Mouse (Mus musculus): ENCODE measurements around the gene Rora. TPM values are rescaled to one million over a fixed set of nuclear protein-coding genes. Genes with fewer than 3 reads are reported as not detected.
A peak's percentile ranks its signal among the peaks of the same experiment; 100 is the strongest.

Gene Rora
- total RNA-seq, 2 experiments from 2014 or later: 0.17 TPM; not detected in 1

- no peak for ATAC-seq (replicated peaks; ENCODE audit: low FRiP score, poor library complexity, severe bottlenecking)
These were observed 686.8 kb downstream of the Rora start for GRCm38 (mm10) chr9:69340421-69340820.

DNA sequence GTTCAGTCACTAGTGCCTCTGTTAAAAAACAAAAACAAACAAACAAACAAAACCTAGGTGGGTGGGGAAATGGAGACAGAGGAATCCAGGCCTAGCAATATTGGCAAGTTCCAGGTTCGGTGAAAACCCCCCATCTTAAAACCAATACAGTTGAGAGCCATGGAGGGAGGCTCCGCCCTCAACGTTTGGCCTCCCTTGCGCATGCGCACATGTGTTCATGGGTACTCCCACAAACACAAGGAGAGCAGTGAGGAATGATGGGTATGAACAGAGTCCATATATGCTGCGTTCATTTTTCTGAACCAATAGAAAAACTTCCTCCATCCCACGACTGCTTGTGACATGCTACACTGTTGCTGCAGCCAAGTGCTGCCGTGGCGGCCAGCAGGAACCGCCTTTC, 690.3 kb downstream of the Rora start:
- no peak for ATAC-seq (replicated peaks; ENCODE audit: low FRiP score, poor library complexity, severe bottlenecking)

GRCm38 (mm10) chr9:69345550-69345949, 692.0 kb downstream of the Rora start:
- ATAC-seq (replicated peaks; ENCODE audit: low FRiP score, poor library complexity, severe bottlenecking): no peak

GRCm38 (mm10) chr9:69347796-69348195, 694.2 kb downstream of the Rora start:
- ATAC-seq (replicated peaks; ENCODE audit: low FRiP score, poor library complexity, severe bottlenecking): no peak

DNA sequence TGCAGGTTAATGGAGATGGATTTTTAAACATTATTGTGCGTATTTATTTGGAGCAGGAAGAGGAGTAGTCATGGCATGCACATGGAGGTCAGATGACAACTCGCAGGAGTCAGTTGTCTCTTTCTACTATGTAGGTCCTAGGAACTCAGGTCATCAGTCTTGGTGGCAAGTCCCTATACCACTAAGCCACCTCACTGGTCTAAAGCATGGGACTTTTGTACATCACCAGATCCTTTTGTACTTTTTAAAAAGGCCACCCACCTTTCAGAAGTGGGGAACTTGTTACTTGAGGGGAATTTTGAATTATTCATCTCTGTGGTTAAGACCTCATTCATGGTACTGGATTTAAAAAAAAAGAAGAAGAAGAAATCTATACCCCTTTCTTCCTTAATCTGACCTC, 696.0 kb downstream of the Rora start:
- ATAC-seq (replicated peaks; ENCODE audit: low FRiP score, poor library complexity, severe bottlenecking): no peak

DNA sequence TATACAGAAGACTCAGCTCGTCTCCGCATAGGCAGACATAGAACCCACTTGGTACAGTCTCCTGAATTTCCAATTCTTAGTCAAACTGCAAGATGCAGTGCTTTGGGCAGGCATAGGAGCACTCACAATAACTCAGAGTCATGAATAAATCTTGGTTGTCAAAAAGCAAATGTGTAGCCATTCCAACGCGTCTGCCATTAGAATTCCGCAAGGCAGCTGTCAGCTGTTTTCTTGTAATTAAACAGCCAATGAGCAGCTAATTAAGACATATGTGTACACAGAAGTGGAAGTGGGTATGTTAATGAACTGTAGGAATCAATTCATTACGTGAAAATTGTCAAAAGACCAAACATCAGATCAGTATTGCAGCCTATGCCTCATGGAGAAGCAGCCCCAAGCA, 700.6 kb downstream of the Rora start:
- no peak for ATAC-seq (replicated peaks; ENCODE audit: low FRiP score, poor library complexity, severe bottlenecking)

DNA sequence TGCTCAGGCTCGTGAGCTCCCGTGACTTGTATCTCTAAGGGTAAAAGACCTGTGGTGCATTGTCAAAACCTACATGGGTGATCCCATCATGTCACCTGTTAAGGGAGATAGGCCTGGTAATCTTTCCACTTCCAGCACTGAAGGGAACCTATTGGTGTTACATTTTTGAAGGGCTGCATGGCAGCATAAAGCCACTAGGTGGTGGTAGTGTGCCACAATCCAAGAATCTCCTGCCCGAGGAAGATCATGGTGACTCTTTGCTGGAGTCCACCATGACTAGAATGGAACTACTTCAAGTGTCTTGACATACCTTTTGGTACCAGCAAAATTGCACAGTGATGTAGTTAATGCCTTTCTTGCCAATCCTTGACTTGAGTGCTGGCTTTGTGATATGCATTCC, 704.2 kb downstream of the Rora start:
- ATAC-seq (replicated peaks; ENCODE audit: low FRiP score, poor library complexity, severe bottlenecking): peak; percentile 84

- ATAC-seq (replicated peaks; ENCODE audit: low FRiP score, poor library complexity, severe bottlenecking): no peak
These were observed 705.2 kb downstream of the Rora start for GRCm38 (mm10) chr9:69358797-69359196.

GRCm38 (mm10) chr9:69361951-69362445, 708.4 kb downstream of the Rora start:
- ATAC-seq (replicated peaks; ENCODE audit: low FRiP score, poor library complexity, severe bottlenecking): no peak

DNA sequence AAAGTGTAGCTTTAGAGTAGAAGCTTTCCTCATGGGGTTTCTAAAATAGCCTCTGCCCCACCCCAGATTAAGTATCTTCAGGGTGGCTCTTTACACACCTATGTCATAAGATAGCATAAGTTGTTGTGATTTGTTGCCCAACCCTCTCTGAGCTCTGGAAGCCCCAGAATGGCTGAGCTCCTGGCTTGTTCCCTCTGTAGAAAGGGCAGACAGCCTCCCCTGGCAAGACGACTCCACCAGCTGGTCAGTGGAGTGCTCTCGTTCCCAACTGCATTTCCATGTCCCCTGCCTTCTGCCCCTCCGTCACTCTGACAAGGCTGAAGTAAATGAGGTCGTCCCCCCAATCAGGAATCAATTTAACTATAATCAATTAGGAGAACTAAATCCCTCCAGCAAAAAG, 709.2 kb downstream of the Rora start:
- no peak for ATAC-seq (replicated peaks; ENCODE audit: low FRiP score, poor library complexity, severe bottlenecking)

DNA sequence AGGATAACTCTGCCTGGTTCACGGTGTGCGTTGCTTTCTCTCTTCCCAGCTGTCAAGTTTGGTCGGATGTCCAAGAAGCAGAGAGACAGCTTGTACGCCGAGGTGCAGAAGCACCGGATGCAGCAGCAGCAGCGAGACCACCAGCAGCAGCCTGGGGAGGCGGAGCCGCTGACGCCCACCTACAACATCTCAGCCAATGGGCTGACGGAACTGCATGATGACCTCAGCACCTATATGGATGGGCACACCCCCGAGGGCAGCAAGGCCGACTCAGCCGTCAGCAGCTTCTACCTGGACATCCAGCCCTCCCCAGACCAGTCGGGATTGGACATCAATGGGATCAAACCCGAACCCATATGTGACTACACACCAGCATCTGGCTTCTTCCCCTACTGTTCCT, 710.5 kb downstream of the Rora start:
- no peak for ATAC-seq (replicated peaks; ENCODE audit: low FRiP score, poor library complexity, severe bottlenecking)

- ATAC-seq (replicated peaks; ENCODE audit: low FRiP score, poor library complexity, severe bottlenecking): no peak
These were observed 713.5 kb downstream of the Rora start for GRCm38 (mm10) chr9:69367055-69367454.

GRCm38 (mm10) chr9:69368071-69368470, 714.5 kb downstream of the Rora start:
- ATAC-seq (replicated peaks; ENCODE audit: low FRiP score, poor library complexity, severe bottlenecking): peak; percentile 84

DNA sequence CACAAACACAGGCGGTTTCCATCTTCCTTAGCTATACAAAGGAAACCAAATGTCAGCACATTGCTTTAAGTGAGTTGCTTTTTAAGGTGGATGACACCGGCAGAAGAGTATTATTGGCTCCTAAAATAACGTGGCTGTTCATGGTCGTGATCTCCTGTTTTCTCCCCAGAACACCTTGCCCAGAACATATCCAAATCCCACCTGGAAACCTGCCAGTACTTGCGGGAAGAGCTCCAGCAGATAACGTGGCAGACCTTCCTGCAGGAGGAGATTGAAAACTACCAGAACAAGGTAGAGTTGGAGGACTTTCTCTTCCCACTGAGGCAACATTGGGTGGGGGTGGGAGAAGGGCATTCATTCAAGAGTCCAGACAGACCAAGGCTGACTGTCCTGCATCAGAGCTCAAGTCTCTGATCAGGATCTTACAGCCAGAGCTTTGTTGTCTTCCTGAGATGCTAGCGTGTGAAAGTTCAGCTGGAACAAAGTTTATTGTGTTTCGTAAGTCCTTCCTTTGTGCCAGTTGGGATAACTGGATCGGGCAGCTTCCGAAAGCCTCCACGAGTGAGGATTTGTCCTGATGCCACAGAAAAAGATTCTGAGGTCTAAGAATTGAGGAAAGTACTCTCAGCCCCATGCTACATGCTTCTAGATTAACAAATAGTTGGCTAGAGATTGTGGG, 717.6 kb downstream of the Rora start:
- no peak for ATAC-seq (replicated peaks; ENCODE audit: low FRiP score, poor library complexity, severe bottlenecking)

DNA sequence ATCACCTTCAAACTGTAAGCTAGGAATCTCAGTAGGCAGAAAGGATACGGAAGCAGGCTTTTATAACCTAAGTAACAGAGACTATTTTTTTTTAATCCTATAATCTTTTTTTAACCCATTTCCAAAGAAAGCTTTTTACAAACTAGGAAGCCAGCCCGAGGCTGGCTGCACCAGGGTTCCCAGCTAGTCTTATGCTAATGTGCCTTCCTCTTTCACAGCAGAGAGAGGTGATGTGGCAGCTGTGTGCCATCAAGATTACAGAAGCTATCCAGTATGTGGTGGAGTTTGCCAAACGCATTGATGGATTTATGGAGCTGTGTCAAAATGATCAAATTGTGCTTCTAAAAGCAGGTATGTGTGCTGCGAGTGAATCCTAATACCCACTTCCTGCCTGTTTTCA, 719.3 kb downstream of the Rora start:
- no peak for ATAC-seq (replicated peaks; ENCODE audit: low FRiP score, poor library complexity, severe bottlenecking)

GRCm38 (mm10) chr9:69376982-69377653, 723.5 kb downstream of the Rora start:
- ATAC-seq (replicated peaks; ENCODE audit: low FRiP score, poor library complexity, severe bottlenecking): no peak

- ATAC-seq (replicated peaks; ENCODE audit: low FRiP score, poor library complexity, severe bottlenecking): no peak
These were observed 724.1 kb downstream of the Rora start for GRCm38 (mm10) chr9:69377654-69378045.

DNA sequence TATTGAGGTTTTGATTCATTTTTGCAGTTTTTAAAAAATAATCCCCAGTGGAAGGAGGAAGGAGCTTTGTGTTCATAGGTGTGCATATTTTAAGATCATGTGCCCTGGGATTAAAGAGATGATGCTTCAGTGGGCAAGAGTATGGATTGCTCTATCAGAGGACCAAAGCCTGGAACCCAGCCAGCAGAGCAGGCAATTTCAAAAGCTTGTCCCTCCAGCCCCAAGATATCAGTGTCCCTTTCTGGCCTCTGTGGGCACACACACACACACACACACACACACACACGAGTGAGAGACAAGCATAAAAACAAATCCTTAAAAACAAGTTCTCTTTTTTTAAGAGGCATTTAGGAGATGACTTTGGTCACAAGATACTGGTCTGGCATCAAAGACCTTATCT, 727.0 kb downstream of the Rora start:
- no peak for ATAC-seq (replicated peaks; ENCODE audit: low FRiP score, poor library complexity, severe bottlenecking)

GRCm38 (mm10) chr9:69381741-69382140, 728.2 kb downstream of the Rora start:
- ATAC-seq (replicated peaks; ENCODE audit: low FRiP score, poor library complexity, severe bottlenecking): no peak

DNA sequence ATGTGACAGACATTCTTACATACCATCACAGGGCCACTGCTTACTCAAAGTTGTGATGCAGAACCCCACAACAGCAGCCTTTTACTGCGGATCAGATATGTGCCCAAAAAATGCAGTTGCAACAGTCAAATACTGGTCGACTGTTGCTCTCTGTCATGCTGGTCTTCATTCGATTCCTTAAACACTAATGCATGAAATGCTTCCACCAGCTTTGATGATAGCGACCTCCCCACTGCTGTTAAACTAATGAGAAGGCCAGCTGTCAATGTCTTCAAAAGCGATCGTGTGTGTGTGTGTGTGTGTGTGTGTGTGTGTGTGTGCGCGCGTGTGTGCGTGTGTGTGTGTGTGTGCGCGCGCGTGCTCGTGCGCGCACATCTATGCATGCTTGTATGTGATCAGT, 730.9 kb downstream of the Rora start:
- ATAC-seq (replicated peaks; ENCODE audit: low FRiP score, poor library complexity, severe bottlenecking): no peak

DNA sequence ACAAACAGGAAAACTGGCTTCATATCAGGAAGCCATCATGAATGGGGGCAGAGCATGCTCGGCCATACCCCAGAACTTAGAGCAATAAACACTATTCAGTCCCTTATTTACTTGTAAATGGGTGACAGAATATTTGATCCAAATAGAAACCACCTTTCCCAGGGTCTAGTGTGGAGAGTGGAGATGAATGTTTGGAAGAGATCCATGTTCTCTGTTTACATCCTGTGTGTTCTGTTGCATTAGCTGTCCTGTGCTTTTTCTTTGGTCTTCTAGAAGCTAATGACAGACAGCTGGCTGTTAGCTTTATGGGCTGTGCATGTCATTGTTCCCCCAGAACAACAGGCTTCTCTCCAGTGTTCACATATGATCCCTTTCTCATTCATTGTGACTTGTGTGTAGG, 731.3 kb downstream of the Rora start:
- ATAC-seq (replicated peaks; ENCODE audit: low FRiP score, poor library complexity, severe bottlenecking): no peak

DNA sequence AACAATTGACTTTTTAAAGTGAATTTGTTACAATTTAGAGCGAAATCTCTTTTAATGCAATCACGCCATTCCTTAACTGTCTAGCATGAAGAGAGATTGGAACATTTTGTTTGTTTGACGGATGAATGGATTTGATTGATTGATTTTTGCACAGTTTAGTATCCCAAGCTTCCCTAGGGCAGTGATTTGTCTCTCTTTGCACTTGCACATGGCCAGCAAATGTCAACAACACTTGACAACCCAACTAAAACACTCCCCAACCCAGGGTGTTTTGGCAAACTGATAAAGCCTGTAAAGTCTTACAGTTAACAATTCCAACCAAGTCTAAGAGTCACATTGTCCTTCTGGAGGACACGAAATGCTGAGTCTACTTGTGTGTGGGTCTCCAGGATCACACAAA, 733.7 kb downstream of the Rora start:
- ATAC-seq (replicated peaks; ENCODE audit: low FRiP score, poor library complexity, severe bottlenecking): no peak
